Mouse (Mus musculus) pancreas, adult 10 weeks (tissue): ENCODE measurements around the gene Olfr792. TPM values are rescaled to one million over a fixed set of nuclear protein-coding genes. Genes with fewer than 3 reads are reported as not detected.

Experiments
- polyA plus RNA-seq: library from polyadenylated mRNA; stranded (reverse); fragments of 350-450 nt; fragmentation: Illumina TruSeq; extraction: RNeasy Lipid Tissue Mini Kit (QIAGEN cat#74804); gene quantifications from one replicate; pipeline ENCODE4 v1.2.3, GENCODE M21; 2015; ENCODE audit warnings: low read depth, low replicate concordance; ENCODE audit not compliant: insufficient read depth

The Olfr792 gene
- not detected for polyA plus RNA-seq

DNA sequence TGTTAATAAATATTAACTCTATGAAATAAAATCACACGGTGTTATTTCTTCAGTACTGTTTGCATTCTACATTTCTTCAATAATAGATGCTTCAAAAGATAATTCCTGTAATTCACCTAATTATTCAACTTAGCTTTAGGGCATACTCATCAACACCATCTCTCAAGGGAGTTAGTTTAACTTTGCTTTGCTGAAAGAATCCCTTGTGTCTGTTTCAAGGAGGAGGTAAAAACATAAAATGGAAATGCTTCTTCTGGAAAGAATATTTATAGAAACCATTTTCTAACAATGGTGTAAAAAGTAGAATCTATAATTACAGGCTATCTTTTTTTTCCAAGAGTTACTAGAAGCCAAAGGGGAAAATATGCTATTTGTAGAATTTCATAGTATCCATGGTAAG is at the start of gene Olfr792:
Olfr792 (plus strand) TSS at position 301 of the 400 bp plus-strand sequence.

DNA sequence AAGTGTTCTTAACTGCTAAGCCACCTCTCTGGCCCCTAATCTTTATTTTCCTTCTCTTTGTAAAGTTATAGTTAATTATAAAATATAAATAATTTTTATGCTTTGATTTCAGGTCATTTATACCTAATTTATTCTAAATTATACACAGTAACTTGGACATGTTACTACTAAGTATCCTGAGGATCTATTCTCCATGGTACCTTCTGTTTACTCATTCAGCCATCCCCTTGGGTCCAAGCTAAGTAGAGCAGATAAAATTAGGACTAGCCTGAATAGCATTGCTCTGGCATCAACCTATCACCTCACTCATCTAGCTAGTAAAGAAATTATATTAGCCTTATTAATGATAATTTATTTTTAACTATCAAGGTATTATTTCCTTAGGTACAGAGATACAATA is 40.8 kb upstream of the Olfr792 start, which contains the start of gene Olfr790:
Olfr790 (plus strand) TSS at position 301 of the 400 bp plus-strand sequence.

DNA sequence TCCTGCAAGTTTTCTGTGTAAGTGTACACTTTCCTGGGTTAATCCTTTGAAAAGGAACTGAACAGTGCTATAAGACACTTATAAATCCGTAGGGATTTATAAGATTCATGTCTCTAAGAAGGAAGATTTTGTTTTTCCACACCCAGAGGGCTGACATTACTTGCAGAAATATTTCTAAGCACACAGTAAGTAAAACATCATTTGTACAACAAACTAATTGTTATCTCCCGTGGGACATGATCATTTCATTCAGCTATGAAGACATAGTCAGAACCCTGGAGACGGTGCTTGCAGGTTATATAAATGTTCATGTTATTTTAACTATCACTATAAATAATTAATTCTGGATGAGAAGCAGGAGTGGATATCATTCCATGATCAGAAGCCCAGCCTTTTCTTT is 17.5 kb upstream of the Olfr792 start, which contains the start of gene Olfr791:
Olfr791 (plus strand) TSS at position 301 of the 400 bp plus-strand sequence.

DNA sequence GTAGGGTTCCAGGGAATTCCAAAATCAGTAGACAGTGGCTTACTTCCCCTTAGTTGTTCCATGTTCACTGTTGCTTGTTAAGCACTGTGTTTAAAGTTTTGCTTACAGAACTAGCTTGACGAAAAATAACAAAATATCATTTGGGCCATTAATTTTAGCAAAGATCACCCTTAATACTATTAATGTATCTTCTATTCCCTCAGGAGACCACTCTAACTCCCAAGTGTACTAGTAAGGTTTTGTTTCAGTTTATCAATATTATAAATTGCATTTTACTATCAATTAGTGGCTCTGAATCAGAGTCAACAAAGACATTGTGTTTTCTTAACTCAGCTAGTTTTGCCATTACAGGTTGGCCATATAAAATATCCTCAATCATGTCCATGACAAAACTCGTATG is 28.4 kb downstream of the Olfr792 start, which contains the start of gene Olfr794:
Olfr794 (plus strand) TSS at position 301 of the 400 bp plus-strand sequence.

Other genes with a start within 250 kb of the Olfr792 start
- not detected for gene Olfr780, start 221.0 kb upstream of the Olfr792 start, polyA plus RNA-seq
- gene Olfr781, start 210.3 kb upstream of the Olfr792 start, polyA plus RNA-seq, result not detected
- gene Olfr782, start 190.3 kb upstream of the Olfr792 start, polyA plus RNA-seq, result not detected
- gene Olfr784, start 155.1 kb upstream of the Olfr792 start, polyA plus RNA-seq, result not detected
- not detected for gene Olfr785, start 133.7 kb upstream of the Olfr792 start, polyA plus RNA-seq
- not detected for gene Olfr786, start 111.9 kb upstream of the Olfr792 start, polyA plus RNA-seq
- not detected for gene Olfr787, start 77.3 kb upstream of the Olfr792 start, polyA plus RNA-seq
- not detected for gene Olfr788, start 68.2 kb upstream of the Olfr792 start, polyA plus RNA-seq
- not detected for gene Olfr789, start 54.4 kb upstream of the Olfr792 start, polyA plus RNA-seq
- not detected for gene Olfr790, start 40.7 kb upstream of the Olfr792 start, polyA plus RNA-seq
- not detected for gene Olfr791, start 17.4 kb upstream of the Olfr792 start, polyA plus RNA-seq
- gene Olfr794, start 28.5 kb downstream of the Olfr792 start, polyA plus RNA-seq, result not detected
- not detected for gene Olfr796, start 73.4 kb downstream of the Olfr792 start, polyA plus RNA-seq
- not detected for gene Olfr798, start 88.8 kb downstream of the Olfr792 start, polyA plus RNA-seq
- not detected for gene Olfr799, start 98.3 kb downstream of the Olfr792 start, polyA plus RNA-seq
- gene Olfr800, start 118.5 kb downstream of the Olfr792 start, polyA plus RNA-seq, result not detected
- gene Olfr801, start 134.7 kb downstream of the Olfr792 start, polyA plus RNA-seq, result not detected
- gene Olfr802, start 149.0 kb downstream of the Olfr792 start, polyA plus RNA-seq, result not detected
- gene Olfr803, start 155.1 kb downstream of the Olfr792 start, polyA plus RNA-seq, result not detected
- not detected for gene Olfr804, start 164.0 kb downstream of the Olfr792 start, polyA plus RNA-seq
- not detected for gene Olfr805, start 190.2 kb downstream of the Olfr792 start, polyA plus RNA-seq
- not detected for gene Olfr806, start 202.8 kb downstream of the Olfr792 start, polyA plus RNA-seq
- not detected for gene Olfr807, start 218.6 kb downstream of the Olfr792 start, polyA plus RNA-seq
- gene Olfr808, start 226.3 kb downstream of the Olfr792 start, polyA plus RNA-seq, result not detected
- not detected for gene Olfr809, start 235.5 kb downstream of the Olfr792 start, polyA plus RNA-seq